Mouse (Mus musculus): ENCODE measurements around the gene Dcaf4. TPM values are rescaled to one million over a fixed set of nuclear protein-coding genes. Genes with fewer than 3 reads are reported as not detected.

The Dcaf4 gene
- polyA plus RNA-seq, 1 experiment = 11.7 TPM

GRCm38 (mm10) chr12:83532966-83533365 is 12.7 kb downstream of the Dcaf4 start:
- Histone ChIP-seq H3K36me3 (ENCODE audit: control insufficient read depth, insufficient read depth) (peaks cover 5% of the 10 kb centered on the region), H3K27me3 (ENCODE audit: control insufficient read depth, insufficient read depth, insufficient read length) (no peaks in the 10 kb centered on the region), H3K79me2 (ENCODE audit: control insufficient read depth, insufficient read depth) (no peaks in the 10 kb centered on the region), H3ac (ENCODE audit: control insufficient read depth, insufficient read length, low read depth) (no peak overlapping the region), H3K4me3 (ENCODE audit: insufficient read depth, poor library complexity, severe bottlenecking) (no peak overlapping the region), H3K79me3 (ENCODE audit: low read depth) (no peaks in the 10 kb centered on the region)
- no peak for TF ChIP-seq MYOG (IDR thresholded peaks at IDR 0.05; ENCODE audit: control insufficient read depth, extremely low read depth, insufficient read length)
- no peak for TF ChIP-seq FOSL1 (IDR thresholded peaks at IDR 0.05; ENCODE audit: insufficient read depth, low read length, poor library complexity, severe bottlenecking)
- no peak for TF ChIP-seq CTCF (IDR thresholded peaks at IDR 0.05; ENCODE audit: control insufficient read depth, insufficient read depth, insufficient read length)
- no peak for TF ChIP-seq USF1 (IDR thresholded peaks at IDR 0.05; ENCODE audit: low read depth)
- no peak for TF ChIP-seq MAX (IDR thresholded peaks at IDR 0.05)
- no peak for TF ChIP-seq MYOD1 (IDR thresholded peaks at IDR 0.05; ENCODE audit: control insufficient read depth, insufficient read length, low read depth)
- TF ChIP-seq CEBPB (IDR thresholded peaks at IDR 0.05; ENCODE audit: low read depth) = no peak

- H3K79me2 ChIP-seq (ENCODE audit: control insufficient read depth, insufficient read depth) = no peaks in the 10 kb centered on the region
- no peak overlapping the region for H3K4me3 ChIP-seq (ENCODE audit: insufficient read depth, poor library complexity, severe bottlenecking)
- H3K36me3 ChIP-seq (ENCODE audit: control insufficient read depth, insufficient read depth) = peaks cover 6% of the 10 kb centered on the region
- no peak for TF ChIP-seq FOSL1 (IDR thresholded peaks at IDR 0.05; ENCODE audit: insufficient read depth, low read length, poor library complexity, severe bottlenecking)
- TF ChIP-seq MYOD1 (IDR thresholded peaks at IDR 0.05; ENCODE audit: control insufficient read depth, insufficient read length, low read depth) = no peak
- TF ChIP-seq MAX (IDR thresholded peaks at IDR 0.05) = no peak
- no peak for TF ChIP-seq CEBPB (IDR thresholded peaks at IDR 0.05; ENCODE audit: low read depth)
- no peak for TF ChIP-seq MYOG (IDR thresholded peaks at IDR 0.05; ENCODE audit: control insufficient read depth, extremely low read depth, insufficient read length)
- no peak for TF ChIP-seq CTCF (IDR thresholded peaks at IDR 0.05; ENCODE audit: control insufficient read depth, insufficient read depth, insufficient read length)
- TF ChIP-seq USF1 (IDR thresholded peaks at IDR 0.05; ENCODE audit: low read depth) = no peak
- H3ac ChIP-seq (ENCODE audit: control insufficient read depth, insufficient read length, low read depth) = no peak overlapping the region
- no peaks in the 10 kb centered on the region for H3K79me3 ChIP-seq (ENCODE audit: low read depth)
- no peaks in the 10 kb centered on the region for H3K27me3 ChIP-seq (ENCODE audit: control insufficient read depth, insufficient read depth, insufficient read length)
Measured at GRCm38 (mm10) chr12:83534190-83534589, 13.9 kb downstream of the Dcaf4 start.

- H3K79me3 ChIP-seq (ENCODE audit: low read depth) = no peaks in the 10 kb centered on the region
- H3ac ChIP-seq (ENCODE audit: control insufficient read depth, insufficient read length, low read depth) = no peak overlapping the region
- no peaks in the 10 kb centered on the region for H3K27me3 ChIP-seq (ENCODE audit: control insufficient read depth, insufficient read depth, insufficient read length)
- no peak overlapping the region for H3K4me3 ChIP-seq (ENCODE audit: insufficient read depth, poor library complexity, severe bottlenecking)
- peaks cover 18% of the 10 kb centered on the region for H3K36me3 ChIP-seq (ENCODE audit: control insufficient read depth, insufficient read depth)
- TF ChIP-seq USF1 (IDR thresholded peaks at IDR 0.05; ENCODE audit: low read depth) (no peak), CTCF (IDR thresholded peaks at IDR 0.05; ENCODE audit: control insufficient read depth, insufficient read depth, insufficient read length) (no peak), FOSL1 (IDR thresholded peaks at IDR 0.05; ENCODE audit: insufficient read depth, low read length, poor library complexity, severe bottlenecking) (no peak), MYOD1 (IDR thresholded peaks at IDR 0.05; ENCODE audit: control insufficient read depth, insufficient read length, low read depth) (no peak), MYOG (IDR thresholded peaks at IDR 0.05; ENCODE audit: control insufficient read depth, extremely low read depth, insufficient read length) (no peak), MAX (IDR thresholded peaks at IDR 0.05) (no peak), CEBPB (IDR thresholded peaks at IDR 0.05; ENCODE audit: low read depth) (no peak)
- H3K79me2 ChIP-seq (ENCODE audit: control insufficient read depth, insufficient read depth) = no peaks in the 10 kb centered on the region
Measured at GRCm38 (mm10) chr12:83535428-83535827, 15.2 kb downstream of the Dcaf4 start.

- Histone ChIP-seq H3K27me3 (ENCODE audit: control insufficient read depth, insufficient read depth, insufficient read length) (no peaks in the 10 kb centered on the region), H3K79me2 (ENCODE audit: control insufficient read depth, insufficient read depth) (no peaks in the 10 kb centered on the region), H3K4me3 (ENCODE audit: insufficient read depth, poor library complexity, severe bottlenecking) (no peak overlapping the region), H3ac (ENCODE audit: control insufficient read depth, insufficient read length, low read depth) (no peak overlapping the region), H3K36me3 (ENCODE audit: control insufficient read depth, insufficient read depth) (peaks cover 24% of the 10 kb centered on the region), H3K79me3 (ENCODE audit: low read depth) (no peaks in the 10 kb centered on the region)
- TF ChIP-seq USF1 (IDR thresholded peaks at IDR 0.05; ENCODE audit: low read depth) = no peak
Measured at GRCm38 (mm10) chr12:83536039-83536438, 15.8 kb downstream of the Dcaf4 start.

GRCm38 (mm10) chr12:83543997-83544396 is 23.7 kb downstream of the Dcaf4 start:
- no peak overlapping the region for H3K4me3 ChIP-seq (ENCODE audit: insufficient read depth, poor library complexity, severe bottlenecking)
- TF ChIP-seq CTCF (IDR thresholded peaks at IDR 0.05; ENCODE audit: control insufficient read depth, insufficient read depth, insufficient read length) (no peak), MAX (IDR thresholded peaks at IDR 0.05) (no peak), USF1 (IDR thresholded peaks at IDR 0.05; ENCODE audit: low read depth) (no peak), MYOG (IDR thresholded peaks at IDR 0.05; ENCODE audit: control insufficient read depth, extremely low read depth, insufficient read length) (no peak), MYOD1 (IDR thresholded peaks at IDR 0.05; ENCODE audit: control insufficient read depth, insufficient read length, low read depth) (no peak), CEBPB (IDR thresholded peaks at IDR 0.05; ENCODE audit: low read depth) (no peak), FOSL1 (IDR thresholded peaks at IDR 0.05; ENCODE audit: insufficient read depth, low read length, poor library complexity, severe bottlenecking) (no peak)
- H3K79me3 ChIP-seq (ENCODE audit: low read depth) = no peaks in the 10 kb centered on the region
- peaks cover 25% of the 10 kb centered on the region for H3K36me3 ChIP-seq (ENCODE audit: control insufficient read depth, insufficient read depth)
- no peaks in the 10 kb centered on the region for H3K79me2 ChIP-seq (ENCODE audit: control insufficient read depth, insufficient read depth)
- H3K27me3 ChIP-seq (ENCODE audit: control insufficient read depth, insufficient read depth, insufficient read length) = no peaks in the 10 kb centered on the region
- H3ac ChIP-seq (ENCODE audit: control insufficient read depth, insufficient read length, low read depth) = no peak overlapping the region

GRCm38 (mm10) chr12:83544791-83545190 is 24.5 kb downstream of the Dcaf4 start:
- TF ChIP-seq FOSL1 (IDR thresholded peaks at IDR 0.05; ENCODE audit: insufficient read depth, low read length, poor library complexity, severe bottlenecking) = no peak
- TF ChIP-seq MYOG (IDR thresholded peaks at IDR 0.05; ENCODE audit: control insufficient read depth, extremely low read depth, insufficient read length) = no peak
- no peak for TF ChIP-seq CEBPB (IDR thresholded peaks at IDR 0.05; ENCODE audit: low read depth)
- no peak for TF ChIP-seq MYOD1 (IDR thresholded peaks at IDR 0.05; ENCODE audit: control insufficient read depth, insufficient read length, low read depth)
- TF ChIP-seq USF1 (IDR thresholded peaks at IDR 0.05; ENCODE audit: low read depth) = no peak
- no peak for TF ChIP-seq MAX (IDR thresholded peaks at IDR 0.05)
- no peak for TF ChIP-seq CTCF (IDR thresholded peaks at IDR 0.05; ENCODE audit: control insufficient read depth, insufficient read depth, insufficient read length)
- no peak overlapping the region for H3ac ChIP-seq (ENCODE audit: control insufficient read depth, insufficient read length, low read depth)
- H3K4me3 ChIP-seq (ENCODE audit: insufficient read depth, poor library complexity, severe bottlenecking) = no peak overlapping the region
- peaks cover 18% of the 10 kb centered on the region for H3K36me3 ChIP-seq (ENCODE audit: control insufficient read depth, insufficient read depth)
- no peaks in the 10 kb centered on the region for H3K79me3 ChIP-seq (ENCODE audit: low read depth)
- H3K27me3 ChIP-seq (ENCODE audit: control insufficient read depth, insufficient read depth, insufficient read length) = no peaks in the 10 kb centered on the region
- no peaks in the 10 kb centered on the region for H3K79me2 ChIP-seq (ENCODE audit: control insufficient read depth, insufficient read depth)
